Mouse (Mus musculus): ENCODE data around the gene Fam160a1. TPM values are rescaled to one million over a fixed set of nuclear protein-coding genes. Genes with fewer than 3 reads are reported as not detected.

The Fam160a1 gene
- polyA plus RNA-seq, 1 experiment: 15.6 TPM

DNA sequence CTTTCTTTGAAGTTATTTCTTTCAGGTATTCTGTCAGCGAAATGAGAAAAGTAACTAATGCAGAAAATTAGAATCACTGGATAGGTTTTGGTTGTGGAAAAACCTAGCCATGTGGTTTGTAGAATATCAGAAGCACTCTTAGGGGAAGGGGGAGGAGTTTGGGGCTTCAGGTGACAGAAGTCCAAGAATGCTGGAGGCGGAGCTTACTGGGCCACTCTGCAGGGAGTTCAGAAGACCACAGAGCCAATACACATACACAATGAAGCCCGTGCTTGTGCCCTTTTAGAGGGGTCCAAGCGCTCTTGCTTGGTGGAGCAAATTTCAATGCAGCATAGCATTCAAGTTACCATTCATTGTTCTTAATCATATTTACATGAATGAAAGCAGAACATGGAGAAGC lies 68.2 kb downstream of the Fam160a1 start:
- DNase-seq (ENCODE audit: low read depth): no peak

DNA sequence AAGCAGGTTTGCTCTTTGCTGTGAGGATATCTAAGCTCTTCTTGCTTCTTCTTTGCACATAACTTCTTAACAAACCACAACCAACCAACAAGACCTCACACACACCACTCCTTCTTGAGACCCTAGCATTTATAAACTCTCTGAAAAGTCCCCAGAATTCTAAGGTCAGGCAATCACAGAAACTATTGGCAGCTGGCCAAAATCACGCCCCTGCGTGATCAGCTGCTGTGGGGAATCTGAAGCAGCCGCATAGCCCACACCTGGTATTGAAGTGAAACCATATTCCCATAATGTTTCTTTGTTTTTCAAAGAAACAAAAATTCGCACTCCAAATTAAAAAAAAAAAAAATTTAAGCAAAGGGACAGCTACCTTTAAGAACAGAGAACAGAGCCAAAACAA lies 71.0 kb downstream of the Fam160a1 start:
- no peak for DNase-seq (ENCODE audit: low read depth)

DNA sequence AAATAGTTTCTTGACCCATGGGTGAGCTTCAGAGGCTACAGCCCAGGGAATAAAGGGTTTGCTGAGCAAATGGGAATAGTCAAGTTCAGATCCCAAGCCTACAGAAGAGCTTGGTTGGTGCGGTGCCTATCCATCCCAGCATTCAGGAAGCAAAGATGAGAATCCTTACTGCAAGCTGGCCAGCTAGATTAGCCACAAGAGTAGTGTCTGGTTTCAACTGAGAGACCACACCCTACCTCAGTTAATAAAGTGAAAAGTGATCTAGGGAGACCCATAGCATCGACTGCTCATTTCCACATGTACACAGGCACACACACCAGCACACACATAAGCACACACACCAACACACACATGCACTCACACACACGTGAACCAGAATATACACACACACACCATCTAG lies 75.3 kb downstream of the Fam160a1 start:
- no peak for DNase-seq (ENCODE audit: low read depth)

DNA sequence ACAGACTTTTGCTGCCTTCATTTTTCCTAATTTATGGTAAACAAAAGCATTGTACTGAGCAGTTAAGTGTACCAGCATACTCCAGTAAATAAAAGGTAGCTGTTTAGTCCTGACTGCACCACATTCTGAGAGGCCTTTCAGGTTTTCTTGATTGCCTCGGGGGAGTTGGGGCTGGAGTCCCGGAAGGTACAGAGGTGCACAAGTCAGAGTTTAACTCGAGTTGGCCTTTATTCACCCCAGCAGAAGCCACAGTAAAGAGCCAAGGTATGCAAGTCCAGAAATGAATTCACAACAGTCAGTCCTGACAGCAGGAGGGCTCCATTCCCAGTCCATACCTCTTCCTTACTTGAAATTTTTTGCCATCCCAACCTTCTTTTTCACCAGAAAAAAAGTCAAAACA lies 78.5 kb downstream of the Fam160a1 start:
- no peak for DNase-seq (ENCODE audit: low read depth)

- no peak for DNase-seq (ENCODE audit: low read depth)
These were observed 83.0 kb downstream of the Fam160a1 start for GRCm38 (mm10) chr3:85733939-85734729.

DNA sequence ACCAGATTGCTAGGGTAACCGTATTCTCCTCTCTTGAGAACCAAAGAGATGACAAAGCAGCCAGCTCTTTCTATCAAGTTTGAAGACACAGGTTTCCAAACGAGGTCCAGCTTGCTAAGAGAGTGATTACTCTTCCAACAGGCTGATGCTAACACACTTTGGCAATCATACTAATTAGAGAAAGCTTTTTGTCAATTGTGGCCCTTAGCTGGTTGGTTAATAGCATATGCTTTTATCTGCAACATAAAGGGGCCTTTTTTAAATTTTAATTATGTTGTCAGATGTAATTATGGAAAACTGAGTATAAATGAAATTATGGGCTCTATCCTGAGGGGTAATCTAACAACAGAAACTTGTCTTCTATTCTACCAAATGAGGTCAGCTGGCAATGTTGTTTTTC lies 89.9 kb downstream of the Fam160a1 start:
- no peak for DNase-seq (ENCODE audit: low read depth)

GRCm38 (mm10) chr3:85725971-85726370 lies 91.1 kb downstream of the Fam160a1 start:
- DNase-seq (ENCODE audit: low read depth): no peak

DNA sequence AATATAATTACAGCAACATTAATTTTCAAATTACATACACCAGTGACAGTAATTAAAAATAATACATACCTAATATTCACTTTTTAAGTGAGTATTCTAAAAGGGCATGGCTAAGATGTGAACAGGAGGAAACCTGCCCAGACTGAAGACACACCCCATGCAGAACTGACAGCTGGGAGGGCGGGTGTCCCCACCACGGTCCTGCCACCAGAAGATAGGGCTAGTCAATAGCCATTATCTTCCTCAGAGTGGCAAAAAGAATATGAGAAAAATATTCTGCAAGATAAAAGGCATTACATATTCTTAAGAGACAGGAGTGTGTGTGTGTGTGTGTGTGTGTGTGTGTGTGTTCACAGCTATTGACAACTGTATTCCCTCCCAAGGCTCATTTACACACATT lies 92.0 kb downstream of the Fam160a1 start:
- DNase-seq (ENCODE audit: low read depth): no peak

GRCm38 (mm10) chr3:85722581-85722980 lies 94.5 kb downstream of the Fam160a1 start:
- DNase-seq (ENCODE audit: low read depth): no peak

DNA sequence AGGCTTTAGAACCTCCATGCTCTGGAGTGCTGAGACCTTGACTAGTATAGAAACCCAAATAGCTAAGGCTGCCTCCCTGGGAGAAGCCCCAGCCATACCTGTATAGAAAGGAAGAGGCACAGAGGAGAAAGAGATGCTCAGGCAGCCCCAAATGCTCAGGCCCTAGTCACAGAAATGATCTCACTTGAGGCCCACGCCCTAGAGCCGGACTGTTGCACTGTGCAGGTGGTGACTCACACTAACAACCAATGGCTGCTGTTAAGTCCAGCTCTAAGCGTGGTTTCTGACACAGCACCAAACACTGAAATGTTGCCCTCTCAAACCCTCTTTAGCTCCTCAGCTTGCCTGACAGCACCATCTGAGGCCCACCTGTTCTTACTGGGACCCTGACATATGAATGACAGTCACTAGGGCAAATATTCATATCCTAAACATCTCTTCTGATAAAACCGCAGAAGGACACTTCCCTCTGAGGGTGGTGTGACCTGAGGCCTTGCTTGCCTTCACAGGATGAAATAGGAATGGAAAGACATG lies 101.3 kb downstream of the Fam160a1 start:
- DNase-seq (ENCODE audit: low read depth): no peak

DNA sequence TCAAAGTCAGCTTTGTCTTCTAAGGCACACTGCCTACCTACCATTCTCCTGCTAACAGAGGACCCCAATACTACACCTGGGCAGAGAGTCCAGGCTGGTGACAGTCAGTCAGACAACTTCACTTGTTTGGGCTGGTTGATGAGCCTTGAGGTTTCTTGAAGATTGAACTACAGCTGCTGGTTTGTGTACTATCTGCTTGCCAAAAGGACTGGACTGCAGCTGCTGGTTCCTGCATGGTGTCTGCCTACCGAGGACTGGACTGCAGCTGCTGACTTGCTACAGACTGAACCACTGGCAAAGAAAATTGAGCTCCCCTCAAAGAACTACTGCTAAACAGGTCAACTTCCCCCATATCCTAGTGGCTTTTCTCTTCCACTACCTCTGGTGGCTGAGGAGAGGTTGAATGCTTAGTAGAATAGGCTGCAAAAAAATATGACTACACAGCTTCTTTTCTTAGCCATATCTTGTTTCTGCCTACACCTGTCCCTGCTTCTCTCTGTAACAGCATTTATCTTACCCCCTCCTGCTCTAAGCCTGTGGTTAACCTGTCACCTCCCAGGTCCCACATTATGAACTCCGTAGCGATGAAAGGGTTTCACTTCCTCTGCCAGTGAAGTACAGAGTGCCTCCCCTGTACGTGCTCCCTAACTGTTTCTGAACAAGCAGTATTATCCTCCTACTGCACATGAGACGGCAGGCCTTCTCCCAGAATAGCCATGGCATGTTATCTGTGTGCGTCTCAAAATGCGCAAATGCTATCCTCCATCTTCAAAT lies 103.0 kb downstream of the Fam160a1 start:
- no peak for DNase-seq (ENCODE audit: low read depth)

GRCm38 (mm10) chr3:85710695-85711094 lies 106.4 kb downstream of the Fam160a1 start:
- DNase-seq (ENCODE audit: low read depth): no peak

- no peak for DNase-seq (ENCODE audit: low read depth)
These were observed 109.7 kb downstream of the Fam160a1 start for GRCm38 (mm10) chr3:85707421-85707820.

GRCm38 (mm10) chr3:85703141-85703882 lies 113.8 kb downstream of the Fam160a1 start:
- no peak for DNase-seq (ENCODE audit: low read depth)

- no peak for DNase-seq (ENCODE audit: low read depth)
These were observed 118.6 kb downstream of the Fam160a1 start for GRCm38 (mm10) chr3:85698496-85698895.

- DNase-seq (ENCODE audit: low read depth): no peak
These were observed 122.0 kb downstream of the Fam160a1 start for GRCm38 (mm10) chr3:85695056-85695455.

- DNase-seq (ENCODE audit: low read depth): no peak
These were observed 124.1 kb downstream of the Fam160a1 start for GRCm38 (mm10) chr3:85693013-85693412.

DNA sequence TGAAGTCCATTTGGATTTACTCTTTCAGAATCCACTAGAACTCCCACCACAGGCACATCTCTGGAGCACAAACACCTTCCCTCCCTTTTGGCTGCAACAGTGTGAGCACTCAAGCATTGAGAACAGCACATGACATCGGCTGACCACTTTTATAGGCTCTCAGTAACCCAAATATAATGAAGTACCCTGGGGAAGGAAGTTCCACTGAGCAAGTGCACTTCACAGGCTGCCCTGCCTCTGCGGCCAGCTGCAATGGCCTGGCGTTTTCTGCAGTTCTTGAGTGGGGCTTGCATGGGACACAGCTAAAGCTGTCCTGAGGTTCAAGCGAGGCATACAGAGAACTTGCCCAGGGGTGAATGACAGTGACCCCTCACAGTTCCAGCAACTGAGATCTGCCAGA lies 126.0 kb downstream of the Fam160a1 start:
- no peak for DNase-seq (ENCODE audit: low read depth)

- DNase-seq (ENCODE audit: low read depth): no peak
These were observed 128.8 kb downstream of the Fam160a1 start for GRCm38 (mm10) chr3:85688341-85688740.

DNA sequence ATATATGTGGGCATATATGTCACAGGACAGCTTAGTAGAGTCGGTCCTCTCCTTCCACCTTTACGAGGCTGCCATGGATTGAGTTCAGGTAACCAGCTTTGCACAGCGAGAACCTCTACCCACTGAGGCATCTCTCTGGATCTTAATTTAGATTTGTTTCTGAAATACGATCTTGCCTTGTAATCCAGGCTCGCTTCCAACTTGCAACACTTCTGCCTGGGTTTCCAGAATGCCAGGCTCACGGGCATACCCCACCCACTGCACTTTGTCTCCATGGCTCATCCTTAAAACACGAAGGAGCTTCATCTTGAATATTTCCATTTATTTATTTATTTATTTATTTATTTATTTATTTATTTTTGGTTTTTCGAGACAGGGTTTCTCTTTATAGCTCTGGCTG lies 131.8 kb downstream of the Fam160a1 start:
- DNase-seq (ENCODE audit: low read depth): no peak

GRCm38 (mm10) chr3:85683618-85684017 lies 133.5 kb downstream of the Fam160a1 start:
- no peak for DNase-seq (ENCODE audit: low read depth)

- no peak for DNase-seq (ENCODE audit: low read depth)
These were observed 136.0 kb downstream of the Fam160a1 start for GRCm38 (mm10) chr3:85681136-85681535.

Measured in gonadal fat pad, adult 2 months (tissue).